Mouse (Mus musculus): ENCODE measurements around the gene Lmo7. TPM values are rescaled to one million over a fixed set of nuclear protein-coding genes. Genes with fewer than 3 reads are reported as not detected.

Lmo7 gene
- polyA plus RNA-seq, 1 experiment from 2014 or later, result 12.2 TPM

Other genes starting within 250 kb of the Lmo7 start
- 20.1 and 20.4 TPM in 2 replicates for gene Tbc1d4, start 120.8 kb upstream of the Lmo7 start, polyA plus RNA-seq (2015; fragmentation: Nextera tagmentation; extraction: Ambion mirVana)
- 93.3 and 107 TPM in 2 replicates for gene Commd6, start 89.3 kb upstream of the Lmo7 start, polyA plus RNA-seq (2015; fragmentation: Nextera tagmentation; extraction: Ambion mirVana)
- gene Uchl3, start 76.0 kb upstream of the Lmo7 start, polyA plus RNA-seq (2015; fragmentation: Nextera tagmentation; extraction: Ambion mirVana), result 143 and 152 TPM in 2 replicates
- 3.1 and 3.5 TPM in 2 replicates for gene Gm9922, start 143 bp upstream of the Lmo7 start, polyA plus RNA-seq (2015; fragmentation: Nextera tagmentation; extraction: Ambion mirVana)

Measured in kidney, embryonic 15.5 days (tissue).